Mouse (Mus musculus) CH12.LX (cell line): Measurements from ENCODE around the gene Tmem8. TPM values are rescaled to one million over a fixed set of nuclear protein-coding genes. Genes with fewer than 3 reads are reported as not detected.

Experiments
- DNase-seq: peaks from one replicate; pipeline ENCODE4 v3.0.0-alpha.2; 2013; ENCODE audit errors: extremely low read depth
- H3K27ac ChIP-seq: 2 replicates; pipeline ENCODE4 v1.5.1; 2012; ENCODE audit warnings: low read depth, mild to moderate bottlenecking, control low read depth, moderate library complexity; ENCODE audit not compliant: insufficient read depth
- H3K27me3 ChIP-seq: replicated peaks from 2 replicates; pipeline ENCODE3; 2012; ENCODE audit warnings: inconsistent platforms
- H3K36me3 ChIP-seq, 2 experiments: replicated peaks in 1 of 2; 2 replicates each; pipeline versions ENCODE3 to v1.6.1; 2012; ENCODE audit warnings: inconsistent platforms in 1 of 2, low read length in 1 of 2, mild to moderate bottlenecking in 1 of 2, mixed read lengths in 1 of 2, moderate library complexity in 1 of 2; ENCODE audit not compliant: control insufficient read depth in 1 of 2, insufficient read depth in 1 of 2
- H3K4me1 ChIP-seq, 2 experiments: 2 replicates each; pipeline ENCODE4 v1.6.1; 2012; ENCODE audit warnings: inconsistent platforms in 1 of 2, moderate library complexity in 1 of 2; ENCODE audit not compliant: insufficient read depth in 2 of 2, control insufficient read depth in 1 of 2
- H3K4me2 ChIP-seq: 2 replicates; pipeline ENCODE4 v1.6.1; 2012; ENCODE audit warnings: low read depth, mild to moderate bottlenecking, control low read depth; ENCODE audit not compliant: poor library complexity, insufficient read depth, severe bottlenecking
- H3K4me3 ChIP-seq, 3 experiments: fragments of 150-350 bp in 1 of 3; sonication (generic) in 1 of 3; replicated peaks in 1 of 3; 2 replicates each; pipeline versions ENCODE3 to v1.5.1; 2011 to 2012; ENCODE audit warnings: low read depth in 2 of 3, low read length in 2 of 3, mild to moderate bottlenecking in 2 of 3, moderate library complexity in 2 of 3, control low read depth in 1 of 3, improper control_type of control experiment in 1 of 3, inconsistent platforms in 1 of 3, mixed read lengths in 1 of 3; ENCODE audit not compliant: poor library complexity in 1 of 3
- H3K79me2 ChIP-seq: replicated peaks from 2 replicates; pipeline ENCODE4 v1.6.1; 2012; ENCODE audit warnings: mild to moderate bottlenecking, moderate library complexity; ENCODE audit not compliant: control insufficient read depth, poor library complexity, insufficient read depth, severe bottlenecking; ENCODE audit errors: extremely low read depth
- H3K9ac ChIP-seq: 2 replicates; pipeline ENCODE4 v1.6.1; 2012; ENCODE audit warnings: low read depth, mild to moderate bottlenecking, control low read depth, moderate library complexity; ENCODE audit not compliant: insufficient read depth
- H3K9me3 ChIP-seq: replicated peaks from 2 replicates; pipeline ENCODE3; 2012; ENCODE audit warnings: low read length, inconsistent platforms, mixed read lengths
- BHLHE40 ChIP-seq: IDR thresholded peaks from 2 replicates; pipeline ENCODE4 v1.6.1; 2011; ENCODE audit warnings: mild to moderate bottlenecking, low read depth, low read length, improper control_type of control experiment
- GABPA ChIP-seq: IDR thresholded peaks from 2 replicates; pipeline ENCODE4 v1.6.1; 2012; ENCODE audit warnings: low read depth, low read length, improper control_type of control experiment, inconsistent platforms; ENCODE audit not compliant: insufficient replicate concordance
- IRF4 ChIP-seq: IDR thresholded peaks from 2 replicates; pipeline ENCODE4 v1.6.1; 2014; ENCODE audit warnings: low read depth, mild to moderate bottlenecking, inconsistent platforms, low read length, improper control_type of control experiment
- MEF2A ChIP-seq: IDR thresholded peaks from 2 replicates; pipeline ENCODE4 v1.6.1; 2014; ENCODE audit warnings: low read depth, mild to moderate bottlenecking, inconsistent platforms, low read length, improper control_type of control experiment, borderline replicate concordance
- MXI1 ChIP-seq: IDR thresholded peaks from 2 replicates; pipeline ENCODE4 v1.6.1; 2011; ENCODE audit warnings: mild to moderate bottlenecking, low read depth, low read length, improper control_type of control experiment
- MYC ChIP-seq: IDR thresholded peaks from 2 replicates; pipeline ENCODE4 v1.6.1; 2011; ENCODE audit warnings: low read depth, mild to moderate bottlenecking, improper control_type of control experiment, low read length
- POLR2AphosphoS2 ChIP-seq: IDR thresholded peaks from 2 replicates; pipeline ENCODE4 v1.6.1; 2011; ENCODE audit warnings: low read depth, low read length, improper control_type of control experiment
- RCOR1 ChIP-seq: conservative IDR thresholded peaks from 2 replicates; pipeline ENCODE4 v1.6.1; 2012; ENCODE audit warnings: low read depth, mild to moderate bottlenecking, inconsistent platforms, low read length, improper control_type of control experiment
- SMC3 ChIP-seq: IDR thresholded peaks from 2 replicates; pipeline ENCODE4 v1.6.1; 2011; ENCODE audit warnings: low read depth, low read length, improper control_type of control experiment
- UBTF ChIP-seq: IDR thresholded peaks from 2 replicates; pipeline ENCODE4 v1.6.1; 2012; ENCODE audit warnings: low read depth, mild to moderate bottlenecking, inconsistent platforms, low read length, improper control_type of control experiment, moderate library complexity
- USF2 ChIP-seq: conservative IDR thresholded peaks from 2 replicates; pipeline ENCODE4 v1.6.1; 2011; ENCODE audit warnings: low read depth, low read length, improper control_type of control experiment
- ZC3H11A ChIP-seq: IDR thresholded peaks from 2 replicates; pipeline ENCODE4 v1.6.1; 2012; ENCODE audit warnings: low read depth, mild to moderate bottlenecking, inconsistent platforms, low read length, improper control_type of control experiment
- ZKSCAN1 ChIP-seq: IDR thresholded peaks from 2 replicates; pipeline ENCODE4 v1.6.1; 2012; ENCODE audit warnings: low read depth, inconsistent platforms, low read length, improper control_type of control experiment, borderline replicate concordance
- ZMIZ1 ChIP-seq: IDR thresholded peaks from 2 replicates; pipeline ENCODE4 v1.6.1; 2012; ENCODE audit warnings: low read depth, mild to moderate bottlenecking, inconsistent platforms, low read length, improper control_type of control experiment
- ZNF384 ChIP-seq: IDR thresholded peaks from 2 replicates; pipeline ENCODE4 v1.6.1; 2012; ENCODE audit warnings: low read depth, low read length, improper control_type of control experiment, inconsistent platforms
- dilution Hi-C: fragments of 300-500 bp; cut with MboI; formaldehyde crosslinking; loops from 2 replicates; pipeline ENCODE4 v1.14.3; 2020; ENCODE audit warnings: low sequenced_read_pairs; ENCODE audit not compliant: extremely low pct_unique_long_range_greater_than_20kb, extremely low pct_ligation_motif_present
- in situ Hi-C: fragments of 300-500 bp; cut with MboI; formaldehyde crosslinking; loops from 3 replicates; pipeline ENCODE4 v1.14.3; 2019; ENCODE audit warnings: low sequenced_read_pairs, low pct_ligation_motif_present, low pct_unique_long_range_greater_than_20kb, mixed read lengths
- polyA plus RNA-seq: library from polyadenylated mRNA; unstranded; fragments of >175 nt; gene quantifications from 2 replicates; pipeline ENCODE4 v1.2.1, GENCODE M21; 2012; ENCODE audit warnings: low read depth; ENCODE audit not compliant: insufficient read length
- total RNA-seq, 2 experiments: library from RNA; depleted of rRNA; stranded (reverse); fragments of 300-350 nt in 1 of 2; fragments of >200 nt in 1 of 2; gene quantifications; 2 replicates each; pipeline ENCODE4 v1.2.3; 2012 to 2014

Gene Tmem8
- total and polyA plus RNA-seq, 3 experiments: 2.8 to 4.6 (median 3.6) TPM

GRCm38 (mm10) chr17:26115205-26115898 is 2.3 kb downstream of the Tmem8 start:
- Histone ChIP-seq H3K4me2 (no peak overlapping the region), H3K9me3 (no peaks in the 10 kb centered on the region), H3K4me3 (no peak overlapping the region), H3K9ac (no peak overlapping the region), H3K27me3 (peaks cover 75% of the 10 kb centered on the region), H3K27ac (no peak overlapping the region), H3K36me3 (no peaks in the 10 kb centered on the region), H3K4me1 (peaks cover 9 to 30% of the 10 kb centered on the region in 2 experiments), H3K79me2 (no peaks in the 10 kb centered on the region)
- no peak for DNase-seq
- dilution Hi-C loops (no loop called here), in situ Hi-C loops (no loop called here)
- TF ChIP-seq UBTF: no peak
- no peak for TF ChIP-seq SMC3

GRCm38 (mm10) chr17:26115956-26116487 is 2.9 kb downstream of the Tmem8 start:
- TF ChIP-seq USF2: no peak
- dilution Hi-C loops (no loop called here), in situ Hi-C loops (no loop called here)
- Histone ChIP-seq H3K36me3 (no peaks in the 10 kb centered on the region), H3K4me2 (no peak overlapping the region), H3K27me3 (peaks cover 68% of the 10 kb centered on the region), H3K9me3 (no peaks in the 10 kb centered on the region), H3K4me3 (no peak overlapping the region), H3K79me2 (no peaks in the 10 kb centered on the region), H3K4me1 (peaks cover 15 to 36% of the 10 kb centered on the region in 2 experiments), H3K27ac (no peak overlapping the region), H3K9ac (no peak overlapping the region)
- no peak for DNase-seq

DNA sequence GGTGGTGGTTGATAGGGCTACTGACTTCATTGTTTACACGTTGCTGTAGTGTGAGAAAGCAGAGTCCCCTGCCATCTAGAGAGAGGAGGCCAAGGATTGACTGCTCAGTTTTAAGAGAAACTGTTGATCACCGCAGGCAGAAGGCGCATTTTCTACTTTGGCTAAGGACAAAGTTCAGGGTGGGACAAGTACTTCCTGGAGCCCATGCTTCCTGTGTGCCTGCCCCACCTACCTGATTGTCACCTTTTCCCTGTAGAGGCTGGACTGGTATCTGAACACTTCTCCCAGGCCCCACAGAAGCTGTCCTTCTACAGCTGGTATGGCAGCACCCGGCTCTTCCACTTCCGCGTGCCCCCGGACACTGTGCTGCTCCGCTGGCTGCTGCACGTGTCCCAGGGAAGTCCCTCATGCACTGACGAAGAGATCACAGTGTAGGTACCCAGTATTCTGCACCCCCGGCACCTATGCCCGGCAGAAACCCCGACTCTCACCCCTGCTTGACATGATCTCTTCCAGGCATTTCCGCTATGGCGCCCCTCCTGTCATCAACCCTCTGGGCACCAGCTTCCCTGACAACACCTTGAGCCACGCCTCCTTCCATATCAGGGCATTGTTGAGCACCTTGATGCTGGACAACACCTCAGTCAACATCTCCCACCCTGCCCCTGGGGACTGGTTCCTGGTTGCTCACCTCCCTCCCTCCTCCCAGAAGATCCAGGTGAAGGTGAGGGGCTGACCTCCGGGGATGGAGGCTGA is 3.6 kb downstream of the Tmem8 start:
- H3K9me3 ChIP-seq: no peaks in the 10 kb centered on the region
- peaks cover 0 to 4% of the 10 kb centered on the region in 2 experiments for H3K36me3 ChIP-seq
- H3K27me3 ChIP-seq: peaks cover 61% of the 10 kb centered on the region
- H3K4me1 ChIP-seq: peaks cover 16 to 36% of the 10 kb centered on the region in 2 experiments
- no peak overlapping the region for H3K27ac ChIP-seq
- in situ Hi-C loops: no loop called here
- dilution Hi-C loops: no loop called here
- H3K79me2 ChIP-seq: no peaks in the 10 kb centered on the region
- no peak for DNase-seq
- no peak overlapping the region for H3K4me2 ChIP-seq
- H3K4me3 ChIP-seq: no peak overlapping the region
- no peak overlapping the region for H3K9ac ChIP-seq
- no peak for TF ChIP-seq MXI1
- no peak for TF ChIP-seq ZMIZ1
- TF ChIP-seq ZC3H11A: no peak
- TF ChIP-seq ZNF384: no peak
- TF ChIP-seq POLR2AphosphoS2: no peak
- TF ChIP-seq IRF4: no peak
- no peak for TF ChIP-seq ZKSCAN1
- TF ChIP-seq GABPA: no peak
- TF ChIP-seq MYC: no peak
- no peak for TF ChIP-seq BHLHE40
- no peak for TF ChIP-seq MEF2A
- no peak for TF ChIP-seq USF2
- no peak for TF ChIP-seq RCOR1
